Mouse (Mus musculus) neural tube, embryonic 14.5 days (tissue): ENCODE data around the gene Fam118a. TPM values are rescaled to one million over a fixed set of nuclear protein-coding genes. Genes with fewer than 3 reads are reported as not detected.
A peak's percentile ranks its signal among the peaks of the same experiment; 100 is the strongest.
"Not testable (repeated sequence)": the region's sequence is repeated elsewhere in the genome, so short reads cannot be mapped to it uniquely, and the experiment has no call there.

Experiments
- ATAC-seq: fragments of 200-750 bp; cut with Nextera tagmentation; 2 replicates; pipeline ENCODE4 v1.8.0; 2017; ENCODE audit warnings: low read depth, mild to moderate bottlenecking, moderate TSS enrichment, moderate library complexity
- H3K27ac ChIP-seq: fragments of 300-500 bp; sonication (generic); 2 replicates; pipeline ENCODE4 v1.5.1; 2014; ENCODE audit warnings: low read depth, mild to moderate bottlenecking, control low read depth, low read length, moderate library complexity, mixed read lengths
- H3K27me3 ChIP-seq: fragments of 300-500 bp; sonication (generic); 2 replicates; pipeline ENCODE4 v1.6.1; 2014; ENCODE audit warnings: low read length; ENCODE audit not compliant: control insufficient read depth, insufficient read depth
- H3K36me3 ChIP-seq: fragments of 300-500 bp; sonication (generic); 2 replicates; pipeline ENCODE4 v1.6.1; 2014; ENCODE audit warnings: low read length, mixed read lengths; ENCODE audit not compliant: control insufficient read depth, insufficient read depth
- H3K4me1 ChIP-seq: fragments of 300-500 bp; sonication (generic); 2 replicates; pipeline ENCODE4 v1.6.1; 2014; ENCODE audit warnings: low read length; ENCODE audit not compliant: control insufficient read depth, insufficient read depth
- H3K4me2 ChIP-seq: fragments of 300-500 bp; sonication (generic); 2 replicates; pipeline ENCODE4 v1.6.1; 2014; ENCODE audit warnings: mild to moderate bottlenecking, low read depth, low read length, control low read depth
- H3K4me3 ChIP-seq: fragments of 300-500 bp; sonication (generic); 2 replicates; pipeline ENCODE4 v1.5.1; 2014; ENCODE audit warnings: low read depth, low read length, control low read depth, mixed read lengths
- H3K9ac ChIP-seq: fragments of 300-500 bp; sonication (generic); replicated peaks from 2 replicates; pipeline ENCODE4 v1.6.1; 2014; ENCODE audit warnings: low read depth, mild to moderate bottlenecking, control low read depth, low read length, mixed read lengths
- H3K9me3 ChIP-seq: fragments of 300-500 bp; sonication (generic); 2 replicates; pipeline ENCODE4 v1.6.1; 2016; ENCODE audit warnings: low read length; ENCODE audit not compliant: control insufficient read depth
- WGBS: fragments of 180-500 bp; shearing (Covaris S2); extraction: QIAGEN DNeasy Blood & Tissue Kit; methylation state at CpG from one replicate; pipeline ENCODE4 v1.1.7; 2014; 5-methylcytosine and 5-hydroxymethylcytosine counted together
- polyA plus RNA-seq: library from polyadenylated mRNA; unstranded; fragments of >200 nt; fragmentation: Nextera tagmentation; extraction: Ambion mirVana; gene quantifications from 2 replicates; pipeline ENCODE4 v1.2.1, GENCODE M21; 2014

The Fam118a gene
- 27.3 and 30.0 TPM in 2 replicates for polyA plus RNA-seq

- not testable (repeated sequence) for H3K4me1 ChIP-seq, ATAC-seq, H3K4me2 ChIP-seq, H3K4me3 ChIP-seq, H3K9ac ChIP-seq, H3K27ac ChIP-seq, H3K9me3 ChIP-seq, H3K36me3 ChIP-seq, H3K27me3 ChIP-seq
- 50% methylated on average over 1 of the region's 1 CpGs for WGBS
Measured at GRCm38 (mm10) chr15:85028648-85029047, at the start of gene Fam118a. TSS of gene Fam118a (plus strand) at chr15:85028948.

GRCm38 (mm10) chr15:84981609-84982313 lies 47.0 kb upstream of the Fam118a start:
- Histone ChIP-seq H3K9ac (no peak overlapping the region), H3K4me2 (no peak overlapping the region), H3K9me3 (no peaks in the 10 kb centered on the region), H3K4me3 (no peak overlapping the region), H3K27me3 (no peaks in the 10 kb centered on the region), H3K27ac (no peak overlapping the region), H3K36me3 (no peaks in the 10 kb centered on the region), H3K4me1 (peaks cover 27% of the 10 kb centered on the region)
- ATAC-seq, result no peak
- WGBS, result 85% methylated on average over 9 of the region's 9 CpGs

- no peak overlapping the region for H3K27ac ChIP-seq
- 83% methylated on average over 3 of the region's 3 CpGs for WGBS
- peaks cover 25% of the 10 kb centered on the region for H3K4me1 ChIP-seq
- no peak overlapping the region for H3K9ac ChIP-seq
- no peaks in the 10 kb centered on the region for H3K9me3 ChIP-seq
- H3K27me3 ChIP-seq, result no peaks in the 10 kb centered on the region
- no peak overlapping the region for H3K4me3 ChIP-seq
- H3K4me2 ChIP-seq, result no peak overlapping the region
- no peaks in the 10 kb centered on the region for H3K36me3 ChIP-seq
- ATAC-seq, result no peak
Measured at GRCm38 (mm10) chr15:84982888-84983287, 45.9 kb upstream of the Fam118a start.

GRCm38 (mm10) chr15:84983721-84984120 lies 45.0 kb upstream of the Fam118a start:
- H3K9ac ChIP-seq, result no peak overlapping the region
- H3K9me3 ChIP-seq, result no peaks in the 10 kb centered on the region
- no peak overlapping the region for H3K4me2 ChIP-seq
- H3K27me3 ChIP-seq, result no peaks in the 10 kb centered on the region
- no peaks in the 10 kb centered on the region for H3K36me3 ChIP-seq
- H3K4me3 ChIP-seq, result no peak overlapping the region
- peaks cover 25% of the 10 kb centered on the region for H3K4me1 ChIP-seq
- WGBS, result 91% methylated on average over 7 of the region's 7 CpGs
- H3K27ac ChIP-seq, result no peak overlapping the region
- ATAC-seq, result no peak

- Histone ChIP-seq H3K36me3 (no peaks in the 10 kb centered on the region), H3K4me2 (peak overlapping the region; percentile 84), H3K9ac (no peak overlapping the region), H3K4me3 (no peak overlapping the region), H3K9me3 (no peaks in the 10 kb centered on the region), H3K27ac (no peak overlapping the region), H3K27me3 (no peaks in the 10 kb centered on the region), H3K4me1 (peaks cover 25% of the 10 kb centered on the region)
- ATAC-seq, result no peak
- WGBS, result 86% methylated on average over 12 of the region's 12 CpGs
Measured at GRCm38 (mm10) chr15:84985516-84986160, 43.1 kb upstream of the Fam118a start.

- ATAC-seq, result no peak
- H3K27ac ChIP-seq, result no peak overlapping the region
- H3K4me2 ChIP-seq, result peak overlapping the region; percentile 84
- peaks cover 25% of the 10 kb centered on the region for H3K4me1 ChIP-seq
- H3K9me3 ChIP-seq, result no peaks in the 10 kb centered on the region
- no peaks in the 10 kb centered on the region for H3K27me3 ChIP-seq
- H3K4me3 ChIP-seq, result peak overlapping the region; percentile 83
- no peaks in the 10 kb centered on the region for H3K36me3 ChIP-seq
- peak overlapping the region; percentile 97 for H3K9ac ChIP-seq
- WGBS, result 69% methylated on average over 4 of the region's 4 CpGs
Measured at GRCm38 (mm10) chr15:84986171-84987019, 42.4 kb upstream of the Fam118a start.

- peaks cover 25% of the 10 kb centered on the region for H3K4me1 ChIP-seq
- peak; percentile 69 for ATAC-seq
Measured at GRCm38 (mm10) chr15:84987020-84987815, 41.5 kb upstream of the Fam118a start.

GRCm38 (mm10) chr15:84987874-84988825 lies 40.6 kb upstream of the Fam118a start, which contains the start of gene 5031439G07Rik:
TSS of gene 5031439G07Rik (minus strand) at chr15:84988551.
- H3K27ac ChIP-seq, result peak within 1 kb of the TSS; percentile 78

More at GRCm38 (mm10) chr15:84987020-84987815, 41.5 kb upstream of the Fam118a start:
- H3K9me3 ChIP-seq, result no peaks in the 10 kb centered on the region
- no peaks in the 10 kb centered on the region for H3K36me3 ChIP-seq
- no peaks in the 10 kb centered on the region for H3K27me3 ChIP-seq
- under 1% methylated on average over 33 of the region's 53 CpGs for WGBS
- H3K4me3 ChIP-seq, result peak overlapping the region; percentile 83
- peak overlapping the region; percentile 97 for H3K9ac ChIP-seq
- H3K4me2 ChIP-seq, result peak overlapping the region; percentile 84
- peak overlapping the region; percentile 78 for H3K27ac ChIP-seq

More at GRCm38 (mm10) chr15:84987874-84988825, 40.6 kb upstream of the Fam118a start, which contains the start of gene 5031439G07Rik:
- peaks cover 23% of the 10 kb centered on the region for H3K4me1 ChIP-seq
- H3K4me3 ChIP-seq, result peak within 1 kb of the TSS; percentile 83
- ATAC-seq, result peak; percentile 94
- H3K4me2 ChIP-seq, result peak within 1 kb of the TSS; percentile 84
- no peaks in the 10 kb centered on the region for H3K36me3 ChIP-seq
- H3K9ac ChIP-seq, result peak within 1 kb of the TSS; percentile 97
- no peaks in the 10 kb centered on the region for H3K9me3 ChIP-seq
- H3K27me3 ChIP-seq, result no peaks in the 10 kb centered on the region
- WGBS, result 2% methylated on average over 55 of the region's 59 CpGs
